Mouse (Mus musculus) CH12.LX (cell line): ENCODE data around the gene Dnlz. TPM values are rescaled to one million over a fixed set of nuclear protein-coding genes. Genes with fewer than 3 reads are reported as not detected.

Experiments
- DNase-seq: peaks from one replicate; pipeline ENCODE4 v3.0.0-alpha.2; 2013; ENCODE audit errors: extremely low read depth
- H3K27ac ChIP-seq: 2 replicates; pipeline ENCODE4 v1.5.1; 2012; ENCODE audit warnings: low read depth, mild to moderate bottlenecking, control low read depth, moderate library complexity; ENCODE audit not compliant: insufficient read depth
- H3K27me3 ChIP-seq: replicated peaks from 2 replicates; pipeline ENCODE3; 2012; ENCODE audit warnings: inconsistent platforms
- H3K36me3 ChIP-seq, 2 experiments: replicated peaks in 1 of 2; 2 replicates each; pipeline versions ENCODE3 to v1.6.1; 2012; ENCODE audit warnings: inconsistent platforms in 1 of 2, low read length in 1 of 2, mild to moderate bottlenecking in 1 of 2, mixed read lengths in 1 of 2, moderate library complexity in 1 of 2; ENCODE audit not compliant: control insufficient read depth in 1 of 2, insufficient read depth in 1 of 2
- H3K4me1 ChIP-seq, 2 experiments: 2 replicates each; pipeline ENCODE4 v1.6.1; 2012; ENCODE audit warnings: inconsistent platforms in 1 of 2, moderate library complexity in 1 of 2; ENCODE audit not compliant: insufficient read depth in 2 of 2, control insufficient read depth in 1 of 2
- H3K4me2 ChIP-seq: 2 replicates; pipeline ENCODE4 v1.6.1; 2012; ENCODE audit warnings: low read depth, mild to moderate bottlenecking, control low read depth; ENCODE audit not compliant: poor library complexity, insufficient read depth, severe bottlenecking
- H3K4me3 ChIP-seq, 3 experiments: fragments of 150-350 bp in 1 of 3; sonication (generic) in 1 of 3; replicated peaks in 1 of 3; 2 replicates each; pipeline versions ENCODE3 to v1.5.1; 2011 to 2012; ENCODE audit warnings: low read depth in 2 of 3, low read length in 2 of 3, mild to moderate bottlenecking in 2 of 3, moderate library complexity in 2 of 3, control low read depth in 1 of 3, improper control_type of control experiment in 1 of 3, inconsistent platforms in 1 of 3, mixed read lengths in 1 of 3; ENCODE audit not compliant: poor library complexity in 1 of 3
- H3K79me2 ChIP-seq: replicated peaks from 2 replicates; pipeline ENCODE4 v1.6.1; 2012; ENCODE audit warnings: mild to moderate bottlenecking, moderate library complexity; ENCODE audit not compliant: control insufficient read depth, poor library complexity, insufficient read depth, severe bottlenecking; ENCODE audit errors: extremely low read depth
- H3K9ac ChIP-seq: 2 replicates; pipeline ENCODE4 v1.6.1; 2012; ENCODE audit warnings: low read depth, mild to moderate bottlenecking, control low read depth, moderate library complexity; ENCODE audit not compliant: insufficient read depth
- H3K9me3 ChIP-seq: replicated peaks from 2 replicates; pipeline ENCODE3; 2012; ENCODE audit warnings: low read length, inconsistent platforms, mixed read lengths
- CHD1 ChIP-seq: IDR thresholded peaks from 2 replicates; pipeline ENCODE4 v1.6.1; 2012; ENCODE audit warnings: low read depth, low read length, improper control_type of control experiment, inconsistent platforms
- CTCF ChIP-seq, 2 experiments: IDR thresholded peaks in 1 of 2; conservative IDR thresholded peaks in 1 of 2; 2 replicates each; pipeline ENCODE4 v1.5.1; 2011 to 2012; ENCODE audit warnings: low read depth in 2 of 2, low read length in 2 of 2, improper control_type of control experiment in 1 of 2, inconsistent platforms in 1 of 2, mild to moderate bottlenecking in 1 of 2, moderate library complexity in 1 of 2
- E2F4 ChIP-seq: IDR thresholded peaks from 2 replicates; pipeline ENCODE4 v1.6.1; 2011; ENCODE audit warnings: low read depth, low read length, improper control_type of control experiment; ENCODE audit not compliant: insufficient replicate concordance
- JUN ChIP-seq: IDR thresholded peaks from 2 replicates; pipeline ENCODE4 v1.6.1; 2011; ENCODE audit warnings: low read depth, mild to moderate bottlenecking, low read length, improper control_type of control experiment, moderate library complexity; ENCODE audit not compliant: insufficient read depth
- KAT2A ChIP-seq: IDR thresholded peaks from 2 replicates; pipeline ENCODE4 v1.6.1; 2012; ENCODE audit warnings: low read length, improper control_type of control experiment, inconsistent platforms; ENCODE audit not compliant: insufficient replicate concordance
- MAX ChIP-seq: IDR thresholded peaks from 2 replicates; pipeline ENCODE4 v1.6.1; 2011; ENCODE audit warnings: low read length, improper control_type of control experiment
- MYC ChIP-seq: IDR thresholded peaks from 2 replicates; pipeline ENCODE4 v1.6.1; 2011; ENCODE audit warnings: low read depth, mild to moderate bottlenecking, improper control_type of control experiment, low read length
- POLR2A ChIP-seq: IDR thresholded peaks from 2 replicates; pipeline ENCODE4 v1.6.1; 2011; ENCODE audit warnings: low read depth, mild to moderate bottlenecking, improper control_type of control experiment, low read length
- POLR2AphosphoS2 ChIP-seq: IDR thresholded peaks from 2 replicates; pipeline ENCODE4 v1.6.1; 2011; ENCODE audit warnings: low read depth, low read length, improper control_type of control experiment
- RAD21 ChIP-seq: IDR thresholded peaks from 2 replicates; pipeline ENCODE4 v1.6.1; 2011; ENCODE audit warnings: low read depth, mild to moderate bottlenecking, low read length, improper control_type of control experiment, moderate library complexity
- SIN3A ChIP-seq: IDR thresholded peaks from 2 replicates; pipeline ENCODE4 v1.6.1; 2012; ENCODE audit warnings: low read length, improper control_type of control experiment, inconsistent platforms
- SMC3 ChIP-seq: IDR thresholded peaks from 2 replicates; pipeline ENCODE4 v1.6.1; 2011; ENCODE audit warnings: low read depth, low read length, improper control_type of control experiment
- USF1 ChIP-seq: IDR thresholded peaks from 2 replicates; pipeline ENCODE4 v1.6.1; 2014; ENCODE audit warnings: low read depth, mild to moderate bottlenecking, inconsistent platforms, low read length, improper control_type of control experiment
- USF2 ChIP-seq: conservative IDR thresholded peaks from 2 replicates; pipeline ENCODE4 v1.6.1; 2011; ENCODE audit warnings: low read depth, low read length, improper control_type of control experiment
- ZMIZ1 ChIP-seq: IDR thresholded peaks from 2 replicates; pipeline ENCODE4 v1.6.1; 2012; ENCODE audit warnings: low read depth, mild to moderate bottlenecking, inconsistent platforms, low read length, improper control_type of control experiment
- dilution Hi-C: fragments of 300-500 bp; cut with MboI; formaldehyde crosslinking; loops from 2 replicates; pipeline ENCODE4 v1.14.3; 2020; ENCODE audit warnings: low sequenced_read_pairs; ENCODE audit not compliant: extremely low pct_unique_long_range_greater_than_20kb, extremely low pct_ligation_motif_present
- in situ Hi-C: fragments of 300-500 bp; cut with MboI; formaldehyde crosslinking; loops from 3 replicates; pipeline ENCODE4 v1.14.3; 2019; ENCODE audit warnings: low sequenced_read_pairs, low pct_ligation_motif_present, low pct_unique_long_range_greater_than_20kb, mixed read lengths
- polyA plus RNA-seq: library from polyadenylated mRNA; unstranded; fragments of >175 nt; gene quantifications from 2 replicates; pipeline ENCODE4 v1.2.1, GENCODE M21; 2012; ENCODE audit warnings: low read depth; ENCODE audit not compliant: insufficient read length
- total RNA-seq, 2 experiments: library from RNA; depleted of rRNA; stranded (reverse); fragments of 300-350 nt in 1 of 2; fragments of >200 nt in 1 of 2; gene quantifications; 2 replicates each; pipeline ENCODE4 v1.2.3; 2012 to 2014

The Dnlz gene
- total and polyA plus RNA-seq, 3 experiments, result 15.1 to 17.8 (median 17.1) TPM

GRCm38 (mm10) chr2:26339204-26339551, 12.7 kb downstream of the Dnlz start:
- Histone ChIP-seq H3K4me1 (peaks cover 8 to 48% of the 10 kb centered on the region in 2 experiments; a peak in 3 of 4 replicates), H3K9me3 (no peaks in the 10 kb centered on the region), H3K36me3 (peaks cover 0 to 6% of the 10 kb centered on the region in 2 experiments), H3K79me2 (no peaks in the 10 kb centered on the region), H3K27ac (no peak overlapping the region), H3K9ac (no peak overlapping the region), H3K27me3 (no peaks in the 10 kb centered on the region), H3K4me2 (no peak overlapping the region), H3K4me3 (no peak overlapping the region)
- TF ChIP-seq POLR2A, result no peak
- no peak for TF ChIP-seq SMC3
- TF ChIP-seq USF1, result no peak
- TF ChIP-seq MYC, result no peak
- no peak for TF ChIP-seq POLR2AphosphoS2
- no peak for TF ChIP-seq KAT2A
- no peak for TF ChIP-seq USF2
- no peak for TF ChIP-seq SIN3A
- DNase-seq, result no peak
- dilution Hi-C loops (no loop called here), in situ Hi-C loops (no loop called here)

- no peak overlapping the region for H3K4me2 ChIP-seq
- DNase-seq, result no peak
- H3K9ac ChIP-seq, result no peak overlapping the region
- peaks cover 0 to 6% of the 10 kb centered on the region in 2 experiments for H3K36me3 ChIP-seq
- TF ChIP-seq RAD21 (no peak), POLR2A (no peak), ZMIZ1 (no peak), CHD1 (no peak), E2F4 (no peak), JUN (no peak), MAX (no peak), POLR2AphosphoS2 (no peak), CTCF (conservative IDR thresholded peaks at IDR 0.05 in 1 of 2, IDR thresholded peaks at IDR 0.05 in 1 of 2; ENCODE audit: low read depth in 2 of 2, low read length in 2 of 2) (no peak)
- H3K27ac ChIP-seq, result no peak overlapping the region
- peaks cover 8 to 48% of the 10 kb centered on the region in 2 experiments; a peak in 3 of 4 replicates for H3K4me1 ChIP-seq
- no peak overlapping the region for H3K4me3 ChIP-seq
- in situ Hi-C loops, result no loop called here
- no peaks in the 10 kb centered on the region for H3K27me3 ChIP-seq
- H3K79me2 ChIP-seq, result no peaks in the 10 kb centered on the region
- dilution Hi-C loops, result no loop called here
- H3K9me3 ChIP-seq, result no peaks in the 10 kb centered on the region
These were observed 13.4 kb downstream of the Dnlz start for GRCm38 (mm10) chr2:26338302-26339203.
